In the genomic region with DNA sequence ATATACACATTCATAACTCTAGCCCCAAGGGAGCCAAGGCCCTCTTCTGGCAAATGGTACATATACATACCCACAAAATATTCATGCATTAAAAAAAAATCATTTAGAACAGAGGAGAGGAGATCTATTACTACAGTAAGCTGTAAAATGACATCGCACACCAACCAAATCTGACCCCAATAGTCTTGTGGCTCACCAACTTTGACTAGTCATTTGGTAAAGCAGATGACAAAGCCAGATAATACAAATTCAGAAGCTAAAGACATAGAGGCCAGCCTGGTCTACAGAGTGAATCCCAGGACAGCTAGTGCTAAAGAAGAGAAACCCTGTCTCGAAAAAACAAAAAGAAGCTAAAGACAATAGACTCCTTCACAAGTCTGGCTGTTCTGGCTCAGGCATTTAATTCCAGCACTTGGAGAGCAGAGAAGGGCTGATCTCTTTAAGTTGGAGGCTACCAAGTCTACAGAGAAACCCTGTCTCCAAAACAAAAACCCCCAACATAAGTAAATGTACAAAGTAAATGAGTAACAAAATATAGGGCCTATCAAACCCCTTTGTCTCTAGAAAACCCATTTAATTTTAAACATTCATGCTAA, we compare ENCODE assay signal across 9 mouse cellular contexts. TPM values are rescaled to one million over a fixed set of nuclear protein-coding genes. Genes with fewer than 3 reads are reported as not detected.
DNase-seq lines count a peak whose midpoint lies in the region; TF ChIP-seq lines count a peak whose summit lies in the region.
"Had no signal": no experiment of that assay in that cellular context is flagged by ENCODE, and none has a peak within 500 bp of the region (broad histone marks: within the 10 kb centered on the region; RNA-seq: fewer than 3 reads in every experiment).

No protein-coding gene starts in this region.

- WGBS in heart, embryonic 10.5 days = 70% methylated on average over 2 of the region's 2 CpGs
- WGBS in heart, adult 2 months = 39% methylated on average over 2 of the region's 2 CpGs
- 55% methylated on average over 2 of the region's 2 CpGs for WGBS in hindbrain, embryonic 10.5 days
- 4% methylated on average over 2 of the region's 2 CpGs for WGBS in macrophage (ENCODE audit: missing documents)

- H3K27ac ChIP-seq in heart, embryonic 10.5 days = no peak overlapping the region
- no peak overlapping the region for H3K27ac ChIP-seq in heart, adult 2 months
- no peak overlapping the region for H3K27ac ChIP-seq in ES-E14 (ENCODE audit: insufficient read depth, low read depth, low read length, poor library complexity, severe bottlenecking)
- H3K27ac ChIP-seq in hindbrain, embryonic 10.5 days = no peak overlapping the region
- H3K27ac ChIP-seq in macrophage = no peak overlapping the region

- TF ChIP-seq EP300 in heart, adult 2 months (IDR thresholded peaks at IDR 0.05; ENCODE audit: insufficient read depth, low read depth, low read length) = no peak

- H3K79me2 ChIP-seq in heart, adult 2 months (replicated peaks; ENCODE audit: control insufficient read depth, insufficient read depth, low read length) = peaks cover 9% of the 10 kb centered on the region
- H3K79me2 ChIP-seq in macrophage (ENCODE audit: inconsistent target) = peaks cover 72% of the 10 kb centered on the region

- H3K4me1 ChIP-seq in heart, embryonic 10.5 days = peaks cover 8% of the 10 kb centered on the region; the same call in 1 of the 2 replicates
- H3K4me1 ChIP-seq in heart, adult 2 months (ENCODE audit: control insufficient read depth, insufficient read depth, low read length) = peaks cover 4% of the 10 kb centered on the region
- peaks cover 5 to 6% of the 10 kb centered on the region in 2 experiments; a peak in 3 of 4 replicates for H3K4me1 ChIP-seq in ES-E14 (ENCODE audit: control insufficient read depth in 2 of 2, insufficient read depth in 2 of 2, low read length in 2 of 2, poor library complexity in 1 of 2)
- peaks cover 30% of the 10 kb centered on the region for H3K4me1 ChIP-seq in hindbrain, embryonic 10.5 days (replicated peaks)

- H3K9me3 ChIP-seq in heart, embryonic 10.5 days = no peaks in the 10 kb centered on the region
- H3K9me3 ChIP-seq in ES-E14 (ENCODE audit: control insufficient read depth, insufficient read depth, low read depth, low read length) = no peaks in the 10 kb centered on the region
- no peaks in the 10 kb centered on the region for H3K9me3 ChIP-seq in hindbrain, embryonic 10.5 days

- no peak for TF ChIP-seq CTCF in heart, adult 2 months (IDR thresholded peaks at IDR 0.05)

- no peak for DNase-seq in heart, embryonic 10.5 days (ENCODE audit: low spot score)
- DNase-seq in heart, adult 2 months = no peak
- DNase-seq in ES-E14 (ENCODE audit: low read depth, low spot score) = no peak
- no peak for DNase-seq in hindbrain, embryonic 10.5 days (ENCODE audit: low spot score)
- DNase-seq in spleen, postnatal 10 days (ENCODE audit: low spot score in 2 of 2) = no peak
- no peak for DNase-seq in embryo, embryonic 9.5 days (ENCODE audit: extremely low spot score)
- DNase-seq in testis, postnatal 10 days (ENCODE audit: low spot score) = no peak
- DNase-seq: cerebellum, adult 9-10 months had no signal

- TF ChIP-seq POLR2A in heart, adult 2 months (IDR thresholded peaks at IDR 0.05; ENCODE audit: insufficient read depth, low read depth, low read length) = no peak

- intact Hi-C loops in heart, adult 2 months (cut with DNase I) = loop anchor here (5.0 kb wide), 1 partner anchor 257 kb away; the partner anchor contains the start of gene Rgs16

- H3K4me3 ChIP-seq in heart, embryonic 10.5 days = peak overlapping the region; percentile 100
- H3K4me3 ChIP-seq in heart, adult 2 months = no peak overlapping the region; the same call in 1 of the 2 replicates
- H3K4me3 ChIP-seq in ES-E14 (ENCODE audit: insufficient read depth in 1 of 2, low read depth in 1 of 2, low read length in 2 of 2, poor library complexity in 1 of 2, severe bottlenecking in 1 of 2) (peak overlapping the region; percentile 90 to 91), macrophage (ENCODE audit: inconsistent target) (peak overlapping the region; percentile 87)
- peak overlapping the region; percentile 100 for H3K4me3 ChIP-seq in hindbrain, embryonic 10.5 days

- in situ Hi-C loops in ES-E14 (cut with MboI; ENCODE audit: low sequenced_read_pairs in 2 of 2, unreplicated experiment in 2 of 2) = no loop called here

- H3K27me3 ChIP-seq in heart, embryonic 10.5 days (ENCODE audit: insufficient read depth, poor library complexity, severe bottlenecking) = no peaks in the 10 kb centered on the region
- H3K27me3 ChIP-seq in heart, adult 2 months (ENCODE audit: control insufficient read depth, insufficient read depth, low read length) = no peaks in the 10 kb centered on the region
- no peaks in the 10 kb centered on the region for H3K27me3 ChIP-seq in hindbrain, embryonic 10.5 days (ENCODE audit: insufficient read depth, poor library complexity, severe bottlenecking)

- H3K36me3 ChIP-seq in heart, embryonic 10.5 days = peaks cover 30% of the 10 kb centered on the region
- H3K36me3 ChIP-seq in heart, adult 2 months (ENCODE audit: control insufficient read depth, insufficient read depth, low read length) = peaks cover 21% of the 10 kb centered on the region
- peaks cover 6% of the 10 kb centered on the region for H3K36me3 ChIP-seq in ES-E14 (ENCODE audit: control insufficient read depth, insufficient read depth, low read length, poor library complexity, severe bottlenecking)
- H3K36me3 ChIP-seq in hindbrain, embryonic 10.5 days = peaks cover 41% of the 10 kb centered on the region
- peaks cover 30% of the 10 kb centered on the region; the same call in 1 of the 2 replicates for H3K36me3 ChIP-seq in macrophage (ENCODE audit: inconsistent target)

- no peak overlapping the region for H3K9ac ChIP-seq in heart, adult 2 months (ENCODE audit: low read depth, low read length)
- H3K9ac ChIP-seq in ES-E14 (ENCODE audit: insufficient read depth, low read depth, low read length, poor library complexity, severe bottlenecking) = no peak overlapping the region; the same call in 1 of the 2 replicates

TF ChIP-seq in ES-E14, 5 proteins besides CTCF, POLR2A, EP300 and RAD21:
- TF ChIP-seq MAFK (IDR thresholded peaks at IDR 0.05; ENCODE audit: insufficient read depth, low read depth, low read length) (no peak), HCFC1 (IDR thresholded peaks at IDR 0.05; ENCODE audit: borderline replicate concordance, insufficient read depth, low read length) (no peak), CHD2 (IDR thresholded peaks at IDR 0.05; ENCODE audit: low read depth, low read length) (no peak), ZC3H11A (IDR thresholded peaks at IDR 0.05; ENCODE audit: borderline replicate concordance, low read depth, low read length) (no peak), ZNF384 (IDR thresholded peaks at IDR 0.05; ENCODE audit: low read depth, low read length) (no peak)

RNA-seq across cellular contexts. Expression of gene Dhx9, which starts 2.2 kb away (rescaled TPM):
- 22.8 and 25.1 TPM in 2 replicates for polyA plus RNA-seq in heart, embryonic 10.5 days (2016; fragmentation: Nextera tagmentation; extraction: Ambion mirVana)
- total RNA-seq in heart, adult 2 months (2021) = 10 to 100 TPM; 44.0 to 45.4 TPM
- polyA plus RNA-seq in heart, adult 2 months (2012; rRNA removed) = 10.1 and 22.2 TPM in 2 replicates
- total RNA-seq in ES-E14 (2012; rRNA removed) = 142 and 160 TPM in 2 replicates
- polyA plus RNA-seq in hindbrain, embryonic 10.5 days (2016; fragmentation: Nextera tagmentation; extraction: Ambion mirVana) = 31.1 and 42.1 TPM in 2 replicates
- 100 to 1,000 TPM; 139 to 418 (median 222) TPM for total RNA-seq in macrophage (2018; cell fraction: chromatin; rRNA removed)
- total RNA-seq in macrophage (2018; cell fraction: cytosol; rRNA removed) = 10 to 100 TPM; 29.3 to 79.3 (median 55.6) TPM
- total RNA-seq in macrophage (2018; cell fraction: nucleus; rRNA removed) = 100 to 1,000 TPM in 22 of 26 experiments, 10 to 100 TPM in 4; 81.2 to 270 (median 124) TPM
- polyA plus RNA-seq in macrophage (2018) = 51.6 to 87.8 TPM (median 81.8 TPM) in 3 replicates
